Mouse (Mus musculus): Measurements from ENCODE around the gene Med26. TPM values are rescaled to one million over a fixed set of nuclear protein-coding genes. Genes with fewer than 3 reads are reported as not detected.

Med26 gene
- 8.5 and 9.0 TPM in 2 replicates for polyA plus RNA-seq (2014; fragmentation: Nextera tagmentation; extraction: Ambion mirVana)

DNA sequence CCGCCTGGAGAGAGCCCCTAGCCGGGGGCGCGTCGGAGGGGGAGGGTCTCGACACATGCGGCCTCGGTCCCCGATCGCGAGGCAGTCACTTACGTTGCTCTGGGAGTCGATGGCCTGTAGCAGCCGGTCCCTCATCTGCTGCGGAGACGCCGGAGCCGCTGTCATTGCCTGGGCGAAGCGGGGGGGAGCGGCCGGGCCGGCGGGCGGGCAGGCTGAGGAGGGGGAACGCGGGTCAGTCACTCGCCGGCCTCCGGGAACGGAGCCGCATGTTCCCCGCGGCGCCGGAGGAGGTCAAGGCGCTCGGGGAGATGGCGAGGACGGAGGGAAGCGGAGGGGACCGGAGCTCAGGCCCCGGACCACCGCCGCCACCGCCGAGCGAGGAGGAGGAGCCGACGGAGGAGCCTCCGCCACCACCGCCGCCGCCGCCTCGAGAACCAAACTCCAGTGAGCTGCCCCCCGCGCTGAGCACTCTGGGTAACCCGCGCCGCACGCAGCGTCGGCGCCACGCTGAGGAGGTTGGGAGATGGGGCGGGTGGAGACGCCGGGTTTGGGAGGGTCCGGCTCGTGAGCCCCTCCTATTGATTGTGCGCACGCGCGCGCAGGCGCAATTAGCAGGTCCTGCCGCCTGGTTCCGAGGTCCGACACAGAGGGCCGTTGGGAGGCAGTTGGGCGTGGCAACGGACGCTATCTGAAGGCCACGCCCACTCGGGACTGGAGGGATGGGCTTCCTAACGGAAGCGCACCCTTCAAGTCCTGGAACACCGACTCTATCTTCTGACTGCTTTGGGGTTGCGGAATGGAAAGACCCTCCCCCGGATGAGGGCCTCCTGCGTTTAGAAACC is at the start of gene Med26:
TSS of gene Med26 (minus strand) at position 469 of the 842 bp plus-strand sequence.
- Histone ChIP-seq H3K36me3 (ENCODE audit: control insufficient read depth, insufficient read depth, low read length) (no peaks in the 10 kb centered on the region), H3K4me2 (peak within 1 kb of the TSS; percentile 85), H3K27ac (ENCODE audit: low read depth, low read length) (peak within 1 kb of the TSS; percentile 89), H3K4me1 (ENCODE audit: control insufficient read depth, insufficient read depth, low read length) (peaks cover 13% of the 10 kb centered on the region), H3K9ac (ENCODE audit: low read depth, low read length) (peak within 1 kb of the TSS; percentile 91), H3K9me3 (replicated peaks; ENCODE audit: control insufficient read depth, low read length) (no peaks in the 10 kb centered on the region), H3K27me3 (ENCODE audit: control insufficient read depth, insufficient read depth, low read length) (no peaks in the 10 kb centered on the region), H3K4me3 (ENCODE audit: low read depth, low read length) (peak within 1 kb of the TSS; percentile 88)
- WGBS (ENCODE audit: insufficient replicate concordance), result 0% methylated on average over 68 of the region's 92 CpGs
- ATAC-seq (replicated peaks; ENCODE audit: insufficient number of reproducible peaks, low FRiP score, low TSS enrichment), result peak; percentile 95

DNA sequence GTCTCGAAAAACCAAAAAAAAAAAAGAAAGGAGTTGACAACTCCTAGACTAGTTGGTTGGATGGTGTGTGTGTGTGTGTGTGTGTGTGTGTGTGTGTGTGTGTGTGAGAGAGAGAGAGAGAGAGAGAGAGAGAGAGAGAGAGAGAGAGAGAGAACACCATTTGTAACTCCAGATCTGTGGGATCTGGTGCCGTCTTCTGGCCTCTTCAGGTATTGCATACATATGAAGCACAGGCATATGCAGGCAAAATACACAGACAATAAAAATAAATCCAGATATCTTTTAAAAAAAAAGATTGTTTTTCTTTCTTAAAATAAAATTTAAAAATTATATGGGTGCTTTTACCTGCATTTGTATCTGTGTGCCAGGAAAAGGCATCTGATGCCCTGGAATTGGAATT is 42.1 kb upstream of the Med26 start:
- Histone ChIP-seq H3K9ac (ENCODE audit: low read depth, low read length) (no peak overlapping the region), H3K4me1 (ENCODE audit: control insufficient read depth, insufficient read depth, low read length) (no peaks in the 10 kb centered on the region), H3K9me3 (replicated peaks; ENCODE audit: control insufficient read depth, low read length) (no peaks in the 10 kb centered on the region), H3K4me3 (ENCODE audit: low read depth, low read length) (no peak overlapping the region), H3K27me3 (ENCODE audit: control insufficient read depth, insufficient read depth, low read length) (no peaks in the 10 kb centered on the region), H3K4me2 (no peak overlapping the region), H3K36me3 (ENCODE audit: control insufficient read depth, insufficient read depth, low read length) (no peaks in the 10 kb centered on the region), H3K27ac (ENCODE audit: low read depth, low read length) (no peak overlapping the region)
- no peak for ATAC-seq (replicated peaks; ENCODE audit: insufficient number of reproducible peaks, low FRiP score, low TSS enrichment)
- WGBS (ENCODE audit: insufficient replicate concordance), result 60% methylated on average over 2 of the region's 2 CpGs

DNA sequence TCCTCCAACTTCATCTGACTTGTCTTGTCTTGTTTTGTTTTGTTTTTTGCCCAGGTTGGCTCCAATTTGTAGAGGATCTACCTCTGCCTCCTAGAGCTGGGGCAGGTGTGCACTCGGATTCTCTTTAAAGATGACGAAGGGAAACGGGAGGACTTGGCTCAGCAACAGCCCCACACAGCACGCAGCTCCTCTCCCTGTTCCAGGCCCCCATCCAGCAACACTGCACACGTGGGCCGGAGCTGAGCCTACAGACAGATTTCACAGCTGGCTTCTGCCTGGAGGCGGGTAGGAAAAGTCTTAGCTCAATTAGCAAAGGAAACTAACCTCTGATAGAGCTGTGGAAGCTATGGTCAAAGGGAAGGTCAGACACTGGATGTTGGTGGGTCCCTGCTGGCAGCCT is 41.2 kb upstream of the Med26 start:
- 73% methylated on average over 7 of the region's 7 CpGs for WGBS (ENCODE audit: insufficient replicate concordance)
- ATAC-seq (replicated peaks; ENCODE audit: insufficient number of reproducible peaks, low FRiP score, low TSS enrichment), result no peak
- no peak overlapping the region for H3K27ac ChIP-seq (ENCODE audit: low read depth, low read length)

GRCm38 (mm10) chr8:72588865-72589264 is 40.8 kb upstream of the Med26 start:
- no peak overlapping the region for H3K4me2 ChIP-seq
- H3K4me1 ChIP-seq (ENCODE audit: control insufficient read depth, insufficient read depth, low read length), result no peaks in the 10 kb centered on the region
- no peaks in the 10 kb centered on the region; the same call in 1 of the 2 replicates for H3K36me3 ChIP-seq (ENCODE audit: control insufficient read depth, insufficient read depth, low read length)
- H3K9me3 ChIP-seq (replicated peaks; ENCODE audit: control insufficient read depth, low read length), result no peaks in the 10 kb centered on the region
- no peak overlapping the region for H3K4me3 ChIP-seq (ENCODE audit: low read depth, low read length)
- 81% methylated on average over 10 of the region's 10 CpGs for WGBS (ENCODE audit: insufficient replicate concordance)
- no peaks in the 10 kb centered on the region for H3K27me3 ChIP-seq (ENCODE audit: control insufficient read depth, insufficient read depth, low read length)
- ATAC-seq (replicated peaks; ENCODE audit: insufficient number of reproducible peaks, low FRiP score, low TSS enrichment), result no peak
- H3K27ac ChIP-seq (ENCODE audit: low read depth, low read length), result no peak overlapping the region
- H3K9ac ChIP-seq (ENCODE audit: low read depth, low read length), result no peak overlapping the region

More for the DNA sequence above, 41.2 kb upstream of the Med26 start:
- no peak overlapping the region for H3K4me3 ChIP-seq (ENCODE audit: low read depth, low read length)
- H3K4me1 ChIP-seq (ENCODE audit: control insufficient read depth, insufficient read depth, low read length), result no peaks in the 10 kb centered on the region
- no peak overlapping the region for H3K9ac ChIP-seq (ENCODE audit: low read depth, low read length)
- H3K36me3 ChIP-seq (ENCODE audit: control insufficient read depth, insufficient read depth, low read length), result no peaks in the 10 kb centered on the region; the same call in 1 of the 2 replicates
- no peak overlapping the region for H3K4me2 ChIP-seq
- no peaks in the 10 kb centered on the region for H3K9me3 ChIP-seq (replicated peaks; ENCODE audit: control insufficient read depth, low read length)
- H3K27me3 ChIP-seq (ENCODE audit: control insufficient read depth, insufficient read depth, low read length), result no peaks in the 10 kb centered on the region

- no peak for ATAC-seq (replicated peaks; ENCODE audit: insufficient number of reproducible peaks, low FRiP score, low TSS enrichment)
- H3K27me3 ChIP-seq (ENCODE audit: control insufficient read depth, insufficient read depth, low read length), result no peaks in the 10 kb centered on the region
- no peaks in the 10 kb centered on the region for H3K9me3 ChIP-seq (replicated peaks; ENCODE audit: control insufficient read depth, low read length)
- H3K36me3 ChIP-seq (ENCODE audit: control insufficient read depth, insufficient read depth, low read length), result no peaks in the 10 kb centered on the region; the same call in 1 of the 2 replicates
- H3K4me2 ChIP-seq, result no peak overlapping the region
- no peak overlapping the region for H3K27ac ChIP-seq (ENCODE audit: low read depth, low read length)
- no peaks in the 10 kb centered on the region for H3K4me1 ChIP-seq (ENCODE audit: control insufficient read depth, insufficient read depth, low read length)
- WGBS (ENCODE audit: insufficient replicate concordance), result 66% methylated on average over 6 of the region's 6 CpGs
- no peak overlapping the region for H3K4me3 ChIP-seq (ENCODE audit: low read depth, low read length)
- no peak overlapping the region for H3K9ac ChIP-seq (ENCODE audit: low read depth, low read length)
These were observed 39.7 kb upstream of the Med26 start for GRCm38 (mm10) chr8:72587806-72588205.

- H3K9ac ChIP-seq (ENCODE audit: low read depth, low read length), result no peak overlapping the region
- 0 out of 2 replicates have a peak, but pooled peaks cover under 1% of the 10 kb centered on the region for H3K4me1 ChIP-seq (ENCODE audit: control insufficient read depth, insufficient read depth, low read length)
- 55% methylated on average over 6 of the region's 6 CpGs for WGBS (ENCODE audit: insufficient replicate concordance)
- no peak overlapping the region for H3K4me3 ChIP-seq (ENCODE audit: low read depth, low read length)
- no peaks in the 10 kb centered on the region; the same call in 1 of the 2 replicates for H3K36me3 ChIP-seq (ENCODE audit: control insufficient read depth, insufficient read depth, low read length)
- no peaks in the 10 kb centered on the region for H3K27me3 ChIP-seq (ENCODE audit: control insufficient read depth, insufficient read depth, low read length)
- H3K27ac ChIP-seq (ENCODE audit: low read depth, low read length), result peak overlapping the region; percentile 50; the same call in 1 of the 2 replicates
- ATAC-seq (replicated peaks; ENCODE audit: insufficient number of reproducible peaks, low FRiP score, low TSS enrichment), result no peak
- no peak overlapping the region for H3K4me2 ChIP-seq
- H3K9me3 ChIP-seq (replicated peaks; ENCODE audit: control insufficient read depth, low read length), result no peaks in the 10 kb centered on the region
These were observed 36.3 kb upstream of the Med26 start for GRCm38 (mm10) chr8:72584390-72584789.

GRCm38 (mm10) chr8:72583056-72583771 is 35.1 kb upstream of the Med26 start:
- Histone ChIP-seq H3K9me3 (replicated peaks; ENCODE audit: control insufficient read depth, low read length) (no peaks in the 10 kb centered on the region), H3K36me3 (ENCODE audit: control insufficient read depth, insufficient read depth, low read length) (no peaks in the 10 kb centered on the region; the same call in 1 of the 2 replicates), H3K27ac (ENCODE audit: low read depth, low read length) (no peak overlapping the region), H3K9ac (ENCODE audit: low read depth, low read length) (no peak overlapping the region), H3K4me1 (ENCODE audit: control insufficient read depth, insufficient read depth, low read length) (peaks cover 8% of the 10 kb centered on the region; the same call in 1 of the 2 replicates), H3K27me3 (ENCODE audit: control insufficient read depth, insufficient read depth, low read length) (no peaks in the 10 kb centered on the region), H3K4me3 (ENCODE audit: low read depth, low read length) (no peak overlapping the region), H3K4me2 (no peak overlapping the region)
- WGBS (ENCODE audit: insufficient replicate concordance), result 69% methylated on average over 7 of the region's 7 CpGs
- no peak for ATAC-seq (replicated peaks; ENCODE audit: insufficient number of reproducible peaks, low FRiP score, low TSS enrichment)

- H3K27ac ChIP-seq (ENCODE audit: low read depth, low read length), result no peak overlapping the region
- no peaks in the 10 kb centered on the region; the same call in 1 of the 2 replicates for H3K36me3 ChIP-seq (ENCODE audit: control insufficient read depth, insufficient read depth, low read length)
- H3K27me3 ChIP-seq (ENCODE audit: control insufficient read depth, insufficient read depth, low read length), result no peaks in the 10 kb centered on the region
- no peak overlapping the region for H3K4me2 ChIP-seq
- no peaks in the 10 kb centered on the region for H3K9me3 ChIP-seq (replicated peaks; ENCODE audit: control insufficient read depth, low read length)
- 65% methylated on average over 9 of the region's 9 CpGs for WGBS (ENCODE audit: insufficient replicate concordance)
- peaks cover 16% of the 10 kb centered on the region; the same call in 1 of the 2 replicates for H3K4me1 ChIP-seq (ENCODE audit: control insufficient read depth, insufficient read depth, low read length)
- H3K9ac ChIP-seq (ENCODE audit: low read depth, low read length), result no peak overlapping the region
- ATAC-seq (replicated peaks; ENCODE audit: insufficient number of reproducible peaks, low FRiP score, low TSS enrichment), result no peak
- no peak overlapping the region for H3K4me3 ChIP-seq (ENCODE audit: low read depth, low read length)
These were observed 31.3 kb upstream of the Med26 start for GRCm38 (mm10) chr8:72579374-72579773.

Measured in heart, embryonic 11.5 days (tissue).